Mouse (Mus musculus) cerebellum, adult 8-10 months (tissue): ENCODE measurements around the gene Fez1.
A peak's percentile ranks its signal among the peaks of the same experiment; 100 is the strongest.

Experiments
- DNase-seq: peaks from one replicate; pipeline ENCODE4 v3.0.0; 2022

Fez1 gene

GRCm38 (mm10) chr9:36833914-36834313 is 12.2 kb downstream of the Fez1 start:
- peak; percentile 55 for DNase-seq

- DNase-seq: no peak
These were observed 24.7 kb downstream of the Fez1 start for GRCm38 (mm10) chr9:36846346-36846745.

- DNase-seq: no peak
These were observed 27.0 kb downstream of the Fez1 start for GRCm38 (mm10) chr9:36848661-36849060.

- DNase-seq: no peak
These were observed 28.4 kb downstream of the Fez1 start for GRCm38 (mm10) chr9:36850091-36850490.

GRCm38 (mm10) chr9:36852175-36852574 is 30.5 kb downstream of the Fez1 start:
- DNase-seq: no peak

- DNase-seq: no peak
These were observed 34.7 kb downstream of the Fez1 start for GRCm38 (mm10) chr9:36856351-36856750.

GRCm38 (mm10) chr9:36857476-36858117 is 35.9 kb downstream of the Fez1 start:
- DNase-seq: no peak

- peak; percentile 90 for DNase-seq
These were observed 37.0 kb downstream of the Fez1 start for GRCm38 (mm10) chr9:36858677-36859076.

GRCm38 (mm10) chr9:36862576-36862975 is 40.9 kb downstream of the Fez1 start:
- DNase-seq: no peak

- no peak for DNase-seq
These were observed 42.0 kb downstream of the Fez1 start for GRCm38 (mm10) chr9:36863694-36864093.

- no peak for DNase-seq
These were observed 43.5 kb downstream of the Fez1 start for GRCm38 (mm10) chr9:36864862-36865813.

- no peak for DNase-seq
These were observed 47.0 kb downstream of the Fez1 start for GRCm38 (mm10) chr9:36868662-36869061.

- peak; percentile 61 for DNase-seq
These were observed 48.6 kb downstream of the Fez1 start for GRCm38 (mm10) chr9:36870263-36870662.

- no peak for DNase-seq
These were observed 52.1 kb downstream of the Fez1 start for GRCm38 (mm10) chr9:36873796-36874195.

- DNase-seq: no peak
These were observed 54.6 kb downstream of the Fez1 start for GRCm38 (mm10) chr9:36876313-36876712.

GRCm38 (mm10) chr9:36876787-36877186 is 55.1 kb downstream of the Fez1 start:
- no peak for DNase-seq

GRCm38 (mm10) chr9:36881615-36882014 is 60.0 kb downstream of the Fez1 start:
- no peak for DNase-seq

GRCm38 (mm10) chr9:36882034-36882745 is 60.5 kb downstream of the Fez1 start:
- DNase-seq: no peak

- no peak for DNase-seq
These were observed 61.9 kb downstream of the Fez1 start for GRCm38 (mm10) chr9:36883569-36883968.

- DNase-seq: peak; percentile 53
These were observed 63.6 kb downstream of the Fez1 start for GRCm38 (mm10) chr9:36885237-36885636.

GRCm38 (mm10) chr9:36890552-36890951 is 68.9 kb downstream of the Fez1 start:
- peak; percentile 52 for DNase-seq

GRCm38 (mm10) chr9:36893413-36893990 is 71.8 kb downstream of the Fez1 start:
- no peak for DNase-seq

- DNase-seq: no peak
These were observed 72.6 kb downstream of the Fez1 start for GRCm38 (mm10) chr9:36894242-36894641.
